Mouse (Mus musculus) kidney, postnatal 36 days (tissue): ENCODE measurements at regions not wholly inside any gene's neighbourhood (a gene's known extent, or its start where the extent isn't known, plus 50 kb on each side); places are given as distances from the start of the nearest gene placed in this dataset.

Source experiments
- DNase-seq, 2 experiments: peaks; one replicate each; pipeline ENCODE4 v3.0.0; 2021 to 2022; ENCODE audit warnings: mixed read lengths in 2 of 2

GRCm38 (mm10) chr8:34447880-34448830 is 336.6 kb upstream of the Gm10131 start:
- no peak for DNase-seq

- DNase-seq, result no peak
Observed at GRCm38 (mm10) chr8:34442688-34443087, 331.2 kb upstream of the Gm10131 start.

- no peak for DNase-seq
Observed at GRCm38 (mm10) chr8:34441756-34442155, 330.2 kb upstream of the Gm10131 start.

- peak; percentile 36 to 52 for DNase-seq
Observed at GRCm38 (mm10) chr8:34440771-34441170, 329.2 kb upstream of the Gm10131 start.

GRCm38 (mm10) chr8:34438771-34439170 is 327.2 kb upstream of the Gm10131 start:
- no peak for DNase-seq

- no peak for DNase-seq
Observed at GRCm38 (mm10) chr8:34431985-34432384, 320.4 kb upstream of the Gm10131 start.

GRCm38 (mm10) chr8:34429231-34429630 is 317.7 kb upstream of the Gm10131 start:
- DNase-seq, result no peak

GRCm38 (mm10) chr8:34401571-34401970 is 290.0 kb upstream of the Gm10131 start:
- no peak for DNase-seq

GRCm38 (mm10) chr8:34398914-34399813 is 287.6 kb upstream of the Gm10131 start:
- peak in 1 of 2 experiments; percentile 27 for DNase-seq

- DNase-seq, result no peak
Observed at GRCm38 (mm10) chr8:34397583-34398411, 286.3 kb upstream of the Gm10131 start.

- DNase-seq, result no peak
Observed at GRCm38 (mm10) chr8:34397225-34397582, 285.7 kb upstream of the Gm10131 start.

- DNase-seq, result no peak
Observed at GRCm38 (mm10) chr8:34392981-34393828, 281.7 kb upstream of the Gm10131 start.

GRCm38 (mm10) chr8:34392208-34392980 is 280.9 kb upstream of the Gm10131 start:
- no peak for DNase-seq

GRCm38 (mm10) chr8:34385806-34386439 is 274.4 kb upstream of the Gm10131 start:
- no peak for DNase-seq

- DNase-seq, result no peak
Observed at GRCm38 (mm10) chr8:34380615-34381014, 269.1 kb upstream of the Gm10131 start.

GRCm38 (mm10) chr8:34377154-34377553 is 265.6 kb upstream of the Gm10131 start:
- no peak for DNase-seq

- no peak for DNase-seq
Observed at GRCm38 (mm10) chr8:34374242-34374641, 262.7 kb upstream of the Gm10131 start.

- no peak for DNase-seq
Observed at GRCm38 (mm10) chr8:34372666-34372980, 261.1 kb upstream of the Gm10131 start.

GRCm38 (mm10) chr8:34371973-34372665 is 260.6 kb upstream of the Gm10131 start:
- no peak for DNase-seq

- no peak for DNase-seq
Observed at GRCm38 (mm10) chr8:34371391-34371790, 259.9 kb upstream of the Gm10131 start.
